Mouse (Mus musculus) 3134 (cell line): ENCODE results near the gene Zcchc17.

Experiments
- DNase-seq: peaks from one replicate; pipeline ENCODE4 v3.0.0-alpha.2; 2011; ENCODE audit warnings: low spot score; ENCODE audit not compliant: insufficient read length; ENCODE audit errors: extremely low read depth

Gene Zcchc17

DNA sequence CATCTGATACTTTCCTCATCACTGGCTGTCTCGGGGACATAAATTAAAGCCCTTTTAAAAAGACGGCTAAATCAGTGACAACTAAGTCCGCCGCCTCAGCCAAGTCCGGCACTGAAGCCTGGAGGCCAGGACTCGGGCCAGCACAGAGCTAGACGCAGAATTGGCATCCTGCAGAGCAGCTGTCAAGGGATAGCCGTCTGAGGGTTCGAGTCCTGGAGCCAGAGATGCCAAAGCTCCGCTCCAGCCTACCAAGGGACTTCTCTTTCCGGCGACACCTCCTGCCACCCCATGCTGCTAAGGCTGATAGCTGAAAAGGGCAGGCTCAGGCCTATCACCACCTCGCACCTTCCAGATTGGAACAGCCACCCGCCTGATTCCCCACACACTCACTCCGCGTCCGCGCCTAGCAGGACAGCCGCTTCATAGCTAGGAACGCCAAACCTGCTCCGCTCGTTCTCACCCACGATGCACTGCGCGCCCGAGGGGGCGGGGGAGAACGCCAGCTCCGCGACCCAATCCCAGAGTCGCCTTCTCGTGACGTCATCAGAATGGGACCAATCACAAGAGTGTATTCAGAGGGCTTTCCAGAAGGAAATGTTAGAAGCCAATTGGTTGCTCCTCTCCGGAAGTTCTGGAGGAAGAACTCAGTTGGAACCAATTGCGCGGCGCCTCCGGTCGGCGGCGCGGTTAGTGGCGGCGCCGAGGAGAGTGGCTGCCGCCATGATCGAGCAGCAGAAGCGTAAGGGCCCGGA, at the start of gene Zcchc17, which contains the start of gene Snrnp40:
TSS of gene Zcchc17 (minus strand) at position 458 of the 752 bp plus-strand sequence.
TSS of gene Snrnp40 (plus strand) at position 647 of the 752 bp plus-strand sequence.
- peak; percentile 98 for DNase-seq

- no peak for DNase-seq
Observed at GRCm38 (mm10) chr4:130391265-130391664, 31.5 kb upstream of the Zcchc17 start.

- no peak for DNase-seq
Observed at GRCm38 (mm10) chr4:130389927-130390326, 30.2 kb upstream of the Zcchc17 start.

GRCm38 (mm10) chr4:130389496-130389895, 29.8 kb upstream of the Zcchc17 start:
- peak; percentile 5 for DNase-seq

DNA sequence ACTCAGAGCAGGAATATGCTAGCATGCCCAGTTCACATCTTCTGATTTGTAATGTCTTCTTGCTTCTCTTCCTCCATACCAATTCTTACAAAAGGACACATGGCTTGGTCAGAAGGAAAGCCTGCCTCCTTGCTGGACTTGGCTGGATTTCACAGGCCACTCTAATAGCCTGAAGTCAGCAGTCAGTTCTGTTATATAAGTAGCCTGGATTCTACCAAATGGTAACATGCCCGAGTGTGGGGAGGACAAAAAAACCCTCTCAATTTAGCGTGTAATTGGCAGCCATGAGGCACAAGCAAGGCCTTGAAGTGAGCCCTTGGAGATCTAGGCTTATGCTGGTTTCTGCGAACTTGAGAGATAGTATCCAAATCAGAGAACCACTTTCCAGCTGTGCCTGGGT, 27.5 kb upstream of the Zcchc17 start:
- no peak for DNase-seq

GRCm38 (mm10) chr4:130380418-130380817, 20.7 kb upstream of the Zcchc17 start:
- DNase-seq = no peak

- no peak for DNase-seq
Observed at GRCm38 (mm10) chr4:130379181-130379580, 19.4 kb upstream of the Zcchc17 start.

- DNase-seq = no peak
Observed at GRCm38 (mm10) chr4:130377500-130377899, 17.8 kb upstream of the Zcchc17 start.

DNA sequence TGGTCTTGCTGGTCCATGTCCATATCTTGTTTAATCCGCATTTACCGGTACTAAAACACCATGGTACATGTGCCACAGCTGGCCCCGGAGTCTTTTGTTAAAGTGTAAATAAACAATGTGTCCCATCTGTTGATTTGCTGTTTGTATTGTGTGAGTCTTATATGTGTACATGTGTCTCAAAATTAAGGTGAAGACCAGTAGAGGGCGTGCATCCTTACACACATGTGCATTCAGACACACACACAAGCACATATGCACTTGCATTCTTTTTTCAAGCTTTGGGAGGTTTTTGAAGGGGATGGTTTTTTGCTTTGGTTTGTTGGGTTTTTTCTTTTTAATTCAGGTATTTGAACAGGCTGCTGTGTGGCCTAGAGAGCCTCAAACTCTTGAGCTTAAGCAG, 16.9 kb upstream of the Zcchc17 start:
- no peak for DNase-seq

GRCm38 (mm10) chr4:130360238-130360590, 471 bp upstream of the Zcchc17 start:
- no peak for DNase-seq

DNA sequence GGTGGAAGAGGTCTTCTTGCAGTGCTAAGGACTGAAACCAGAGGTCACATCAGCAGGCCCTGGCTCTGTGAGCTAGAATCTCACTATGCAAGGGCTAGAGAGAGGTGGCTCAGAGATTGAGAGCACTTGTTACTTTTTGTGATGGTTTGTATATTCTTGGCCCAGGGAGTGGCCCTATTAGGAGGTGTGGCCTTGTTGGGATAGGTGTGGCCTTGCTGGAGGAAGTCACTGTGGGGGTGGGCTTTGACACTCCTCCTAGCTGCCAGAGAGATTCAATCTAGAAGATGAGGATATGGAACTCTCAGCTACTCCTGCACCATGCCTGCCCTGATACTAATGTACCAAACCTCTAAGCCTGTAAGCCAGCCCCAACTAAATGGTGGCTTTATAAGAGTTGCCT, 1.8 kb downstream of the Zcchc17 start:
- DNase-seq = no peak

GRCm38 (mm10) chr4:130352588-130352987, 7.2 kb downstream of the Zcchc17 start:
- no peak for DNase-seq

DNA sequence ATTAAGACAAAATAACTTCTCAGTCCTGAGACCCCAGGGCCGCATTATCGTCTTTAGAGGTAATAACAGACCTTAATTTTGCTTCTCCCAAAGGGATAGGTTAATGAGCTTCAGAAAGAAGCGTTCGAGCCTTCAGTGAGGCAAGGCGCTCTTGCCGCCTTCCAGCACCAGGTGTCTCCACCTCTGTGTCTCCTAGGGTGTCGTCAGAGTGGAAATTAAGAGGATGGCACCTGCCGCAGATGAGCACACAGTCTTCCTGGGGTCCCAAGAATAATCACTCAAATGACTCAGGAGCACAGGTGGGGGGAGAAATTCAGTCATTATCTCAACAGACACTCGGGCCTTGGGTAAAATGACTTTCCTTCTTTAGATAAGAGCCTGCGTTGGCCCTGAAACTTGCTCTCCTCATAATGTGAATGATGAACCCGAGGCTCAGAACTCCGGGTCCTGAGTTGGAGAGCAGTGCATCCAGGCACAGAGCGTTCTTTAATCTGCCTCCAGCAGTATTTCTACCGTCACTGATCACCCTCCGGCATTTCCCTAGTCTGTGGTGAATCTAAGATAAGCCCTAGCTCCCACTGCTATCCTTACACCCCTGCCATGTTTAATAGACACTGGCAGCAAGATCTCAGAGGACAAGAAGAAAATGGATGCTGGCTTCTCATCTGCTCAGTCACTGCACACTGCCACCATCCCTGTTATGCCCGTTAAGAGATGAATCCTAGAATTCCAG, 8.9 kb downstream of the Zcchc17 start:
- DNase-seq = no peak

DNA sequence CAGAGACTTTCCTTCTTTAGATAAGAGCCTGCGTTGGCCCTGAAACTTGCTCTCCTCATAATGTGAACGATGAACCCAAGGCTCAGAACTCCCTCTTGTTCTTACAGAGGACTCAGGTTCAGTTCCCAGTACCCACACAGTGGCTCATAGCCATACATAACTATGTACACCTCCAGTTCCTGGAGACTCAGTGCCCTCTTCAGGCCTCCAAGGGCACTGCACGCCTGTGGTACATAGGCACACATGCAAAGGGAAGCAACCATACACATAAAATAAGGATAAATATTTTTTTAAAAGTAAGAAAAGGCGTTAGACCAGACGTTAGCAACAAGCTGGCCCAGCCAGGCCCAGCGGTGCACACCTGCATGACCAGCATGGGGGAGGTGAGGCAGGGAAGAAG, 10.1 kb downstream of the Zcchc17 start:
- no peak for DNase-seq

DNA sequence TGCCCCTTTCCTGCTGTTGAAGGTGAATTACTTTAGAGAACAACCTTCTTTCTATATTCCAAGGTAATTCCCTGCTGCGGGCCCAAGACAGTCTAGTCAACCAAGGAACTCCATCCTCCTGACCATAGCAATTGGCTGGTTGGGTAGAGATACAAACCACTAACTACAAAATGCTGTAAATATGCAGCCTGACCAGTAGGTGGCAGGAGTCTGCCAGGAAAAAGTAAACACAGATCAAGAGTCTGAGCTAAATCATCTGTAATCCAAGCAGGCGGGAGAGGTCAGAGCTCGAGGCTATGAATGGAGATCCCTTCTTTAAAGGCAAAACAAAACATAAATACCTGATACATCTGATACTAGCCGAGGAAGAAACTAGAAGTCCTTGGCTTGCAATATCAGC, 18.1 kb downstream of the Zcchc17 start:
- DNase-seq = no peak

DNA sequence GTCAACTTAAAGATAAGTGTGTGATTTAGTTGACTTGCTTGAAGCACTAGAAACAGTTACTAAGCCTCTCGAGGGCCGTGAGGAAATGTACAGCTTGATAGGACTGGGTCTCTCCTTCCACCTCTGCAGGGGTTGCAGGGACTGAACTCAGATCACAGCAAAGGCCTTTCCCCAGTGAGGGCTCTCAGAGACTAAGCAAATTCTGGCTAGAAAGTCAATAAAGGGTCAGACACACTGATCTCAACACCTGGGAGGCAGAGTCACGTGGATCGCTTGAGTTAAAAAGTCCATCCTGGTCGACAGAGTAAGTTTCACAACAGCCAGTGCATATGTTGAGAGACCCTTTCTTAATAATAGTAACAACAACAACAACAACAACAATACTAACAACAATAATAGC, 23.9 kb downstream of the Zcchc17 start:
- no peak for DNase-seq

GRCm38 (mm10) chr4:130327366-130327765, 32.4 kb downstream of the Zcchc17 start:
- no peak for DNase-seq

GRCm38 (mm10) chr4:130325446-130325845, 34.3 kb downstream of the Zcchc17 start:
- no peak for DNase-seq

DNA sequence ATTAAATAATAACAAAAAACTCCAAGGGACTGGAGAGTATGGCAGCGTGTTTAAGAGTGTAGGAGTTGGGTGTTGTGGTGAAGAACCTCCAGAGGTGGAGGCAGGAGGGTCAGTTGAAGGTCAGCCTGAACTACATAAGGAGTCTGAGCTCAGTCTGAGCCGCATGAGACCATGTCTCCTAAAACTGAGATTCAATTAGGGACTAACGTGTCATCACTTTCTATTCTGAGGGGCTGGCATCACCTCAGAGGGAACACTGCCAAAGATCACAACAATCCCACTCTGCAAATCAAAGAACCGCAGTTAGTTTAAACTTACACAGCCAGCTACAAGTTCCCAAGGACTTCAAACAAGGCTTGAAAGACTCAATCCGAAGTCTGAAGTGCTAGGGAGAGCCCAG, 36.1 kb downstream of the Zcchc17 start:
- DNase-seq = no peak

DNA sequence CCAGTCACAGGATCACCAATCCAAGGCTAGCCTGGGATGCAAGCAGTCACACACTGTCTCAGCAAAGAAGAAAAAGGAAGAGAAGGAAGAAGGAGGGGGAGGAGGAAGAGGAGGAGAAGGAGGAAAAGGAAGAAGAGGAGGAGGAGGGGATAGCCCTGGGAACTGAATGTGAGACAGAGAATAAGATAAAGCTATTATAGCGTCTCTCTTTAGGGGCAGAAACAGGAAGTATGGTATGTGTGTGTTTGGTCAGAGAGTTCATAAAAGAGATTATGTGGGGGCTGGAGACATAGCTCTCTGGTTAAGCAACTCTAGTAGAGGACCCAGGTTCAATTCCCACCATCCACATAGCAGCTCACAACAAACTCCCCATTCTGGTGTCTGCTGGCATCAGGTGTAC, 36.6 kb downstream of the Zcchc17 start:
- no peak for DNase-seq

GRCm38 (mm10) chr4:130322567-130322966, 37.2 kb downstream of the Zcchc17 start:
- DNase-seq = no peak

- no peak for DNase-seq
Observed at GRCm38 (mm10) chr4:130321640-130322039, 38.1 kb downstream of the Zcchc17 start.
